Mouse (Mus musculus): Measurements from ENCODE around the gene Bmpr1a. TPM values are rescaled to one million over a fixed set of nuclear protein-coding genes. Genes with fewer than 3 reads are reported as not detected.

The Bmpr1a gene
- total RNA-seq (2021): 10 to 100 TPM; 42.4 to 54.7 TPM
- long read RNA-seq, experiment 1, full-length matches to known transcripts: 2 of 45 reads
- long read RNA-seq, experiment 1, partial matches to known transcripts: 1 of 45 reads
- long read RNA-seq, experiment 1, other reads (novel, unspliced or antisense): 42 of 45 reads
- long read RNA-seq, experiment 2, full-length matches to known transcripts: 4 of 50 reads
- long read RNA-seq, experiment 2, partial matches to known transcripts: 0 of 50 reads
- long read RNA-seq, experiment 2, other reads (novel, unspliced or antisense): 46 of 50 reads

DNA sequence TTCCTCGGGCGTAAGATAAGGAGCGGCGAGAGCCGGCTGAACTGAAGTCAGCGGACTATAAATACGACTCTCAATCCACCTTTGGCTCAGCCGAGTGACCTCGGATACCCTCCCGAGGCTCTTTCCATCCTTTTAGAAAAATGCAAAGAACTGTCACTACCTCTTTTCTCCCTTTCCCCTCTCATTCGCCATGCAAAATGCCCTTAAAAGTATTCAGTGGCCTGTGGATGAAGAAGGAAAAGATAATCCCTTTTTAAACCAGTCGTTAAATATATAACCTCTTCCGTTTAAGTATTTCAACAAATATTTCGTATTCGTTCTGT, at the start of gene Bmpr1a:
Bmpr1a (minus strand) TSS at position 17 of the 323 bp plus-strand sequence.
- no peak for DNase-seq
- intact Hi-C loops (cut with DNase I): loop anchor here (5.0 kb wide), 1 partner anchor 41 kb away; no protein-coding TSS in a partner anchor

DNA sequence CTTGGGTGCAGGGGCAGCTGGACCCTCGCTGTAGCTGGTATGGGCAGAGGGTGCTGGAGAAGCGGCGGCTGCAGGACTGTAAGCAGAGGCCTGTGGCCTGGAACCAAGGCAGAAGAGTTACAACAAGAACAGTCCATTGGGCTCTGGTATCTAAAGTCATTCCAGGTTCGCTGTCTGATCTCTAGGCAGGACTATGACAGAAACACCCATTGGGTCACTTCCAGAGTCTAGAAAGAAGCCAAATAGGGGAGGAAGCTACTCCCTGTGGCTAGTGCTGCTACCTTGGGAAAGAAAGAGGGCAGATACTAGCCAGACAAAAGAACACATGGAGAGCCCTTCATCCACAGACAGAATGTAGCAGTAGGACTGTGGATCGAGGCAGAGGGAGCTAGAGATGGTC, 49.1 kb upstream of the Bmpr1a start:
- intact Hi-C loops (cut with DNase I): loop anchor here (5.0 kb wide), 2 partner anchors 180 to 1105 kb away; partner anchors contain the start of genes Mapk8 and Sncg
- DNase-seq: no peak

DNA sequence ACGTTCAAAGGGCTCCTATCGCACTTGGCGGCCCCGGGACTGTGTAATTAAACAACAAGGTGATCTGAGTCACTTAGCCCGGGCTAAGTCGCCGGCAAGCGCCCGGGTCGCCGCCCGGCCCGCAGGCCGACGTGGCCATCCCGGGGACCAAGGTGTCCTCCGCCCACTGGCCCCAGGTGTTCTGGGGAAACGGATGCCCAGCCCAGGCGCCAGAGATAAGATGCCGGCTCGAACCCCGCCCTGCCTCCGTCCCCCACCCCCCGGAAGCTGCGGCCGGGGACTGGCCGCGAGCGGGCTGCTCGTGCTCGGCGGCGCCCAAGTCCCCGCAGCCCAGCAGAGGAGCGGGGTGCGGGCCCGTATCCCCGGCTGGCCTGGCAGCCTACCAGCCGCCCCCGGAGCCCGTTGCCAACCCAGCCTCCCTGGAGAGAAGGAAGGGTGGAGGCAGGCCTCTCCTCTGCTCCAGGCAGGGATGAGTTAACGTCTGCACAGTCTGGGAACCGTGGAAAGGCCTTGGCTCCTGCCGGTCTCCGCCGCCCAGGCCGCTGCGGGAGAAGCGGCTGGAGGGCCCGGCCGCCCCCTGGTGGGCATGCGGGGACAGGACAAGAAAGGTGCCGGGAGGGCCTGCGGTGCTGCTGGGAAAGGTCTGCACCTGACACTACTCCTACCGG, 46.0 kb upstream of the Bmpr1a start:
- intact Hi-C loops (cut with DNase I): loop anchor here (2.0 kb wide), 1 partner anchor 90 kb away; no protein-coding TSS in a partner anchor
- peak; percentile 75 to 76 for DNase-seq

DNA sequence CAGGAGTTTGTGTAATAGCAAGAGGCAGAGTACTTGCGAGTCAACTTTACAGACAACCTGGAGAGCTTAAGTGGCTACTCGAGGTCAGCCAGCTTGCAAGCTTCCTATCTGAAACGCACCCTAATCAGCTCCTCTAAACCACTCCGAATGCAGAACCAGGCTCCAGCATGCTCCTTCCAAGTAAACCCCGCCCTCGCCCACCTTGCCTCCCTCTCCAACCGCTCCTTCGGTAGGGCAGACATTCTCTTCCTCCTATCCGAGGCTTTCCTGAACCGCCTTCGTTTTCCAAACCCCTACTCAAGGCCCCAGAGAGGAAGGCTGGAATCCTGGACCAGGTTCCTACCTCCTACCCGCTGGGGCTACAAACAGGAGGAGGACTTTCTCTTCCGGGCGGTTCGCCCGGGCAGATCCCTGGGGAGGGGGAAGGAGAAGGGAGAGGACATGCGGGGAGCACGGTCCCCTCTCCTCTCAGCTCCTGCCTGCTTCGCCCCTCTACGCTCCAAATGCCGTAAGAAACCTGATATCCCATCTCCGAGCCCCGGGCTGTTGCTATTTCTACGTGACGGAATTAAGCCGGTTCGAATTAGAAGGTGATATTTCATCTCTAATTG, 45.4 kb upstream of the Bmpr1a start:
- intact Hi-C loops (cut with DNase I): loop anchor here (2.0 kb wide), 1 partner anchor 90 kb away; no protein-coding TSS in a partner anchor
- DNase-seq: peak; percentile 67 to 76

DNA sequence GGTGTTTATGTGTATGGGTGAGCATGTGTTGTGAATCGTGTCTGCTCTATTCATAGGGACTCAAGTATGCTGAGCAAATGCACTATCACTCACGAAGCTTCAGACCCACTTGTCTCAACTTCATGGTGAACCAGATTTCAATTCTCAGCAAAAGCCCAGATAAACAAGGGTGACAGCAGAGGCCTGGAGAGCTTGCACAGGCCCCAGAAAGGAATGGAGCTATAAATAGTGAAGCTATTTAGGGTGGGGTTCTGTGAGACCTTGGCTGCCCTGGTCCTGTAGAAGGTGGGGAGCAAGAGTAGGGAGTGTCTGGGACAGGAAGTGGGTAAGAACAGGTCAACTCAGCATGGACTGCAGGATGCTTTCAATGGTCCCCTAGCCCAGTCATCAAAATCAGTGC, 41.4 kb upstream of the Bmpr1a start:
- DNase-seq: no peak
- intact Hi-C loops (cut with DNase I): no loop called here

DNA sequence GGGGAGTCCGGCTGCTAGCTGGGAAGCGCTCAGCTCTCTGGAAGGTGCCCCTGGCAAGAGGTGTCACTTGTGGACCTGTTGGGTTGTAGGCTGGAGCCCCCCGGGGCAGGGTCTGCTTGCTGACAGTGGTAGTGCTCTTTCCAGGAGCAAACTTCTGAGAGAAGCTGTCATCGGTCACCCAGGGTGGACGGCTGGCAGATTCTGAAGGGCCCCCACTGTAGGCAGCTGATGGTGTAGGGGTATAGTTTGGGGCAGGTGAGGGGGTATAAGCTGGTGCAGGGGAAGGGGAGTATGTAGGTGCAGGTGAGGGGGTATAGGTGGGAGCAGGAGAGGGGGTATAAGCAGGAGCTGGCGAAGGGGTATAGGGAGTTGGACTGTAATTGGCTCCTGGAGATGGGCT, 40.9 kb upstream of the Bmpr1a start:
- intact Hi-C loops (cut with DNase I): no loop called here
- DNase-seq: no peak

DNA sequence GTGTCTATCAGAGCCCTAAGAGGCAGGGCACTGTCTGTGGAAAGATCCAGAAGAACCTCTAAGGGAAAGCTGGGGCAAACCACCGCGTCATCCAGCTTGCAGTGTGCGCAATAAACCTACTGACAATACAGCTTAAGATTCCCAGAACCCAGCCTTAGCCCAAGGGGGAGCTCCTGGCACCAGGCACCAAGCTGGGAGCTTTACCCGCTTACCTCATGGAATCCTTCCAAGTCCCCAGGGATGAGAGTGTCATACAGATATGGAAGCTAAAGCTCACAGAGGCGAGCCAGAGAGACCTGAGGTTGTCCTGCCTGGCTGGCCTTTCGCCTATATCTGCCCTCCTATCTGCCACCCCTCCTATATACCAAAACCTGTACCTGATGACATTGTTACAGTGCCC, 40.5 kb upstream of the Bmpr1a start:
- intact Hi-C loops (cut with DNase I): no loop called here
- no peak for DNase-seq

DNA sequence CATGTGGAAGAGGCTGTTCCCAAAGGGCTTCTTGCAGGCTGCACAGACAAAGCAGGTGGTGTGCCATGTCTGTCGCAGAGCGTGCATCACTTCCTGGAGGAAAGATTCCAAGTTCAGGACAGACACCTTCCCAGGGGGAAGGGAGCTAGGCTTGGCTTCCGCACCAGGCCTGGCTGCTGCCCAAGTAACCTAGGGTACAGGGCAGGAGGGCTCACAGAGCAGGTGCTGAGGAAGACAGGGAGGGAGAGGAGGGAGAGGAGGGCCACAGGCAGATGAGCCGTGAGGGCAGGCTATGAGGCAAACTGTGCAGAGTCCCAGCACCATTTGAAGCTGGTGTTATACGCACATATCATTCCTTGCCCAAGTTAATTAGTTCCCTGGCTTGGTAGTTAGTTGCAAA, 38.8 kb upstream of the Bmpr1a start:
- intact Hi-C loops (cut with DNase I): no loop called here

DNA sequence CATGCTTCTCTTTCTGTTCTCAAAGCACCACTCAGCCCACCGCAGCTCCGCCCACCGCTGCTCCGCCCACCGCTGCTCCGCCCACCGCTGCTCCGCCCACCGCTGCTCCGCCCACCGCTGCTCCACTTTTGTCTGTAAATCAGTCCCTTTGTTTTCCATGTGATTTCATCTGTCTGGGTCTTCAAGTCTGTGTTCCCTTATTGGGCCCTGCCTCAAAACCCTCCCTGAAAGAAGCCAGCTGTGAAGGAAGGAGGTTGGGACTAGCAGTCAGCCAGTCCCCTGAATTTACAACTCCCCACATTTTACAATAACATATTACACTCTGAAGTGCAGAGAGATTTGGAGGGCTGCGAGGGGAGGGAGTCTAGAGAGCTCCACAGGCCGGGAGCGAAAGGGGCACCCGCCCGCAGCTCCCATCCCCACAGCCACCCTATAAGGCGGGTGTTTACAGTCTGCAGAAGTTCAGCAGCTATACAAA, 37.6 kb upstream of the Bmpr1a start:
- DNase-seq: peak; percentile 37 to 52
- intact Hi-C loops (cut with DNase I): no loop called here

More for the DNA sequence above, 38.8 kb upstream of the Bmpr1a start:
- DNase-seq: no peak

DNA sequence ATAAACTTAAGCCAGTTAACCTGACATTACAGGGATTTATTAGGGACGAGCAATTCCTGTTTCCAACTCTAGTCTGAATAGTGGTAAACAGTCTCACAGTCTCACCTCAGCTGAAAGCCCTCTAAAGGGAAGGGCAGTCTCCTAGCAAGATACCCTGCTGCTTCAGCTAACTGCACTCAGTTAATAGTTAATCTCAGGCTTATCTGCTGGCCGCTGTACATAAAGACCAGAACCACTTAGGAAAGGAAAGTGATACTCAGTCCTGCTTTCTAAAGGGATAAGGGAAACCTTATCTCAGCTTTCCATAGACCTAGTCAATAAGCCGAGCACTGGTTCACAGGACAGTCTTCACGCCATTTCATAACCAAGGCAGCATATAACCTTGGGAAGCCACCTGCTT, 32.7 kb upstream of the Bmpr1a start:
- intact Hi-C loops (cut with DNase I): no loop called here

DNA sequence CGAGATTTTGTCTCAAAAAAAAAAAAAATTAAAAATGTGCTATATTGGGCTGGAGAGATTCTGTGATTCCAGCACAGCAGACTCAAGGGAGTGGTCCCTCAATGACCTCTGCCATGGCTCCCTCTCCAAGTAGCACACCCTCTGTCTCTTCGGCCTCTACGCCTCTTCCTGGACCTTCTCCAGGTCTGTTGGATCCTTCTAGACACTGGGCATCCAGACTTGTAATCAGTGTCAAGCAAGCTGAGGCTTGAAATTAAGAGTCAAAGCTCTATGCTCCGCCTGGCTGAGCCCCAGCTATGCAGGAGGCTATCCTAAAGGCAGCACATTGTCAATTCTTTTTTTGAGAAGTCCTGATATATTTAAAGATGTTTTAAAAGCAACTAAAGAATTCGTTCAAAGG, 30.4 kb upstream of the Bmpr1a start:
- no peak for DNase-seq

More for the DNA sequence above, 32.7 kb upstream of the Bmpr1a start:
- no peak for DNase-seq

DNA sequence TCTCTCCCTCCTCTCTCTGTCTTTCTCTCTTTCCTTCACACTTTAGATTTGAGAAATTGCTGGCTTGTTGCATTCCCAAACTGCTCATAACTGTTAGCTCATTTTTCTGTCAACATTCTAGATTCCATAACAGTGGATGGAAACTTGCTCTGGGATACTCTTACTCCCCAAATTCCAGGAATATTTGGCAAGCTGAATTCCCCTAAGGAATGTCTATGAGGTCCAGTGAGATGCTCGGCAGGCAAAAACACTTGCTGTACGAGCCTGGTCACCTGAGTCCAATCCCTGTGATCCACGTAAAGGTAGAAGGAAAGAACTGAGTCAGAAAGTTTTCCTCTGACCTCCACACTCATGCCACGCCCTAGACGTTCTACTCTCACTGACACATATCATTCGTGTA, 29.4 kb upstream of the Bmpr1a start:
- intact Hi-C loops (cut with DNase I): no loop called here
- DNase-seq: no peak

More for the DNA sequence above, 30.4 kb upstream of the Bmpr1a start:
- intact Hi-C loops (cut with DNase I): no loop called here

DNA sequence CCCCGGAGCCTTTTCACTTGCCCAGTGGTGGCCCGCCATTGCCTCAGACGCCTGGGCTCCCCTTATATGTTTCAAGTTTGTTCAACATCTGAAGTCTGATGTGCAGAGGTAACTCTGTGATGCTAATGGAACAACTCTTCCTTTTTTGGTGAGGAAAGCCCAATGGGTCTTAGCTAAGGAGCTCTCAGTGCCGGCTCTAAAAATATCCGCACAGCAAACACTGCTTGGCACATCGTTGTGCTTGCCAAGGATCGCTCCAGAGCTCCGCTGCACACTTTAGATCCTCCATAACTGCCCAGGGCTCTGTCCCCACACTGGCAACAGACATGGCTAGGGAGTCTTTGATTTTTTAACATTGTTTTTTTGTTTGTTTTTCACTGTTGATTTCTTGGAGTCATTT, 25.7 kb upstream of the Bmpr1a start:
- DNase-seq: no peak
- intact Hi-C loops (cut with DNase I): no loop called here

DNA sequence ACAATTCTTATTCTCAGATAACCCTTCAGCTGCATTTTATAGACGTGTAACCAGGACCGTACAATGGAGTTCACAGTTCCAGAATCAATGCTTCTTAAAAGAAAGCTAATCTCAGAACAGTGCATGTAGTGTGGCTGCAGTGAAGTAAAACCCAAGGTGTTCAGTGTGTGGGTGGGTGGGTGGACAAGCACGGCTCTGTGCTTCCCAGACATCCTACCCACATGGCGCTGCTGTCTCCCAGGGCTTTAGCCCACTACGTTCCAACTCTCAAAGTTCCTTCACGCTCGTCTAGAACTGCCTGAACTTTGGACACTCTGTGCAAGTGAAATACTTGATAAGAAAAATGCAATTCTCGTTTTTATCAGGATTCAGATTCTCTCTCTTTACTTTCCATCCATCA, 19.6 kb upstream of the Bmpr1a start, which contains the start of gene 9230112D13Rik:
9230112D13Rik (minus strand) TSS at position 101 of the 400 bp plus-strand sequence.
- intact Hi-C loops (cut with DNase I): no loop called here
- no peak for DNase-seq

DNA sequence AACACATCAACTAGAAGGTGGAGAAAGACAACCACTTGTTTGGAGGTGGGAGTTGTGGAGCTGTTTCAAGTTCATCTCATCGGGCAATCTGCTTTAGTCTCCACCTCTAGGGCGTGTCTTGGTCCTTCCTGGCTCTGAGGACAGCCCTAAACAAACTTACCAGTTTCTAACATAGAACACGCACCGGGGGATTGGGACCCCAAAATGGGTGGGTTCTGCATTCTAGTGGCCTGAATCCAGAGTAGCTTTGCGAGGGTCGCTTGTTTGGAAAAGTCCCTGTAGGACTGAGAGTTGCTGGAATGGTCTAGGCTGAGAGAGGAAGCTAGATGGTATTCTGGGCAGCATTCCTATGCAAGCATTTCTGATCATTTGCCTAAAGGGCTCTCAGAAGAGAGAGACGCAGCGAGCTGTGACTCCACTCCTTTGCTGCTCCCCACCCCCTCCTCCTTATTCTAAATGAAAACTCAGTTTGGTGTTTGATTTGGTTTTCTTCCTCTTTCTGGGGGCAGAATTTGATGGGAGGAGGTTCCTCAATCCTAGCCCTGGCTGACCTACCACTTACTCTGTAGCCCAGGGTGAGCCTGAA, 14.9 kb upstream of the Bmpr1a start:
- intact Hi-C loops (cut with DNase I): no loop called here
- DNase-seq: no peak

DNA sequence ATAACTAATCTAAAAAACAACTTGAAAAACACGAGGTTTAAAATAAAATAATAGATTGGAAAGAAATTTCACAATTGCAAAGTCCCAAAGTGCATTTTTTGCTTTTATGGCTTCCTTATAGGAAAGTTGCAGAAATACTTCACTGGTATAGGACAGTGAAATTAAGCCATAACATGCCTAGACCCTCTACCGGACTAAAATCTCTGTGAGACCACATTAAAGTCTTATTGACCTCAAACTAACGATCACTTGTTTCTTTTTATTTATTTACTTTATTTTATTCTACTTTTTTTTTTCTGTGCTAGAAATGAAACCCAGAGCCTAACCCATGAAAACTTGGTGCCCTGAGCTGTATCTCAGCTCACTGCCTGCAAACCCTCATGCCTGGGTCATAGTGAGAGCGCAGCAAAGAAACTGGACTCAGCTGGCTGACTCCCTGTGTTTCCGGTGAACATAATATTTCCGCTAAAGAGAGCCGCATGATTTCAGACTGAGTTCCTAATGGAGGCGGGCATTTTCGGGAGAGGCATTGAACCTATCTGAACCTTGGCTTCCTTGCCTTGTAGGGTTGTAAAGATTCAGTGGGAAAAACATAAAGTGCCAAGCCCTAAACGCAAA, 13.9 kb upstream of the Bmpr1a start:
- intact Hi-C loops (cut with DNase I): no loop called here

DNA sequence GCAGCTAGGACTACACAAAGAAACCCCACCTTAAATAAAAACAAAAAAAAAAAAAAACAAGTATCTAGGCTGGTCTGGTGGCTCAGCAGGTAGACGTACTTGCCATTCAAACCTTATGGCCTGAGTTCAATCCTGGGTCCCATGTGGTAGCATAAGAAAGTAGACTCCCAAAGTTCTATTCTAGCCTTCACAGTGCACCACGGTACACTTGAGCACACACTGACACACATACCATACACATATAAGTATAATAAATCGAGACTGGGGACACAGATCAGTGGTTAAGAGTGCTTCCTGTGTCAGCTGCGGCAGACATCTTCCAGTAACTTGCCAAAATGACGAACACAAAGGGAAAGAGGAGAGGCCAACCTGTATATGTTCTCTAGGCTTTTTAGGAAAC, 12.7 kb upstream of the Bmpr1a start:
- no peak for DNase-seq
- intact Hi-C loops (cut with DNase I): no loop called here

More for the DNA sequence above, 13.9 kb upstream of the Bmpr1a start:
- no peak for DNase-seq

DNA sequence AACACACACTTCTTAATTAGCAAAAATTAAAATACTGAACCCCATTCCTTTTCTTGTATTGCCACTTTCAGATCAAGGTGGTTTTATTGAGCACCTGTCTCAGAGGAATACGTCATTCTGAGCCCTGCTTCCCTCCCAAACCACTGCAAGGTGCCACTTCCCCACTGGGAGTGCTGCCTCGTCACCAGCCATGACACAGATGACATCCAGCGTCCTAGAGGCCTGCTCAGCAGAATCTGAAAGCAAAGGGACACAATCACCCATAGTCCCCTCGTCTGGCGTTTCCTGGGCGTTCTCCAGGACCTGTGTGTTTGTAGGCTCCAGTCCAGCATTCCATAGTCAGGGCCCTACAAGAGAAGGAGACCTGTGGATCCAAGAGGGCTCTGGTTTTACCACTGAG, 11.0 kb upstream of the Bmpr1a start:
- intact Hi-C loops (cut with DNase I): no loop called here
- no peak for DNase-seq

DNA sequence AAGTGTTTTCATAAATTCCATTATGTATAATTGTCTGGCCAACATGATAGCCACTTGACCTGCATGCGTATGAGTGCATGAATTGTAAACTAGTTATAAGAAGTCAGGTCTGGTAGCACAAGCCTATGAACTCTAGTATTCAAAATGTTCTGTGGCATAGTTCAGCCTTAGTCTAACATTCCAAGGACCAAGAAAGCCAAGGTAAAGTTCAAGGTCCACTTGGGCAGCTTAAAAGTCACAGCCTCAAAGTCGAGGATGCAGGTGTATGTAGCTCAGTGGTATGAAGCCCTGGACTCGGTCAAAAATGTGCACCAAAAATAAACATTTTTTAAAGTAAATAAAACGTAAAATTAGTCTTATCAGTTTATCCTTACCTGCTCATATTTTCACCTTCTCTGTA, 9.5 kb upstream of the Bmpr1a start:
- DNase-seq: no peak
- intact Hi-C loops (cut with DNase I): no loop called here

DNA sequence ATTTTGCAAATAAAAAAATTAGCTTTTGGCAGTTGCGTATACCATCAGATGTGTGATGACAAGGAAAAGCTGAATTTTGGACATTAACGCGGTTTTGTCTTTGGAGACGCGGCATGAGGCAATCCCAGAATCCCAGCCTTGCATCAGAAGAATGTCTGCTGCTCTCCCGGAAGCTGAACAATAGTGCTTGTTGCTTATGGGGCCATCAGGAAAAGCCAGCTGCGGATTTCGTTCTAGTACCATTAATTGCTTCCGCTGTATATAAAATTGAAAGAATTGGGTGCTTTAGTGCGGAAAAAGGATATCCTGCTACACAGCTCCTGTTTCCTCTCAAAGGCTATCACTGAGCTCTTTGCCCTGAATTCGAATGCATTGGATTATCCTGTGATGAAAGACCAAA, 8.8 kb upstream of the Bmpr1a start:
- intact Hi-C loops (cut with DNase I): no loop called here

More for the DNA sequence above, 8.8 kb upstream of the Bmpr1a start:
- DNase-seq: no peak
